ENCODE assay signal across 8 mouse cellular contexts in genomic region chr2:180892841-180893521, GRCm38 (mm10). TPM values are rescaled to one million over a fixed set of nuclear protein-coding genes. Genes with fewer than 3 reads are reported as not detected.
A peak's percentile ranks its signal among the peaks of the same experiment; 100 is the strongest.
DNase-seq lines count a peak whose midpoint lies in the region; ATAC-seq and TF ChIP-seq lines count a peak whose summit lies in the region.

No protein-coding gene starts in this region.

- TF ChIP-seq CTCF in lung, postnatal 0 days (IDR thresholded peaks at IDR 0.05) = no peak

- DNase-seq in lung, postnatal 0 days (ENCODE audit: low spot score) = no peak
- no peak for DNase-seq in lung, postnatal 14 days
- DNase-seq in embryo, embryonic 10 days (ENCODE audit: low spot score) = peak; percentile 81
- DNase-seq in heart, postnatal 4 days = peak; percentile 12
- peak; percentile 83 to 92 for DNase-seq in left cerebral cortex, adult 8-10 months (ENCODE audit: low spot score in 2 of 2)
- DNase-seq in neural tube, embryonic 10.5 days (ENCODE audit: extremely low spot score, low spot score) = peak; percentile 76
- DNase-seq in urinary bladder, adult 2 months (ENCODE audit: low spot score) = no peak
- DNase-seq in gastrocnemius, adult 8-10 months (ENCODE audit: low spot score in 2 of 2) = no peak

- H3K27me3 ChIP-seq in lung, postnatal 0 days (replicated peaks; ENCODE audit: insufficient read depth, low read length) = peaks cover 68% of the 10 kb centered on the region

- no peaks in the 10 kb centered on the region for H3K9me3 ChIP-seq in lung, postnatal 0 days (ENCODE audit: low read length)

- under 1% methylated on average over 89 of the region's 97 CpGs for WGBS in lung, postnatal 0 days

- H3K4me1 ChIP-seq in lung, postnatal 0 days (ENCODE audit: insufficient read depth, low read depth, low read length) = peaks cover 10% of the 10 kb centered on the region; the same call in 1 of the 2 replicates

- peak overlapping the region; percentile 63 for H3K4me2 ChIP-seq in lung, postnatal 0 days (replicated peaks; ENCODE audit: low read depth, low read length)

- H3K4me3 ChIP-seq in lung, postnatal 0 days (ENCODE audit: low read depth, low read length) = peak overlapping the region; percentile 35

- no peak for TF ChIP-seq EP300 in lung, postnatal 0 days (IDR thresholded peaks at IDR 0.05)

- H3K27ac ChIP-seq in lung, postnatal 0 days (ENCODE audit: low read length) = no peak overlapping the region

- no peak for ATAC-seq in lung, postnatal 0 days

- no peak overlapping the region for H3K9ac ChIP-seq in lung, postnatal 0 days (replicated peaks; ENCODE audit: low read depth)

- H3K36me3 ChIP-seq in lung, postnatal 0 days (ENCODE audit: insufficient read depth, low read length) = no peaks in the 10 kb centered on the region

RNA-seq across cellular contexts. Expression of gene Ythdf1, which starts 27.8 kb away (rescaled TPM):
- polyA plus RNA-seq in lung, postnatal 0 days (2015; fragmentation: Nextera tagmentation; extraction: Ambion mirVana) = 40.3 and 42.4 TPM in 2 replicates
- total RNA-seq in heart, postnatal 4 days (2021) = 10 to 100 TPM; 47.0 to 47.8 TPM
- 10 to 100 TPM; 50.1 to 54.1 (median 52.4) TPM for total RNA-seq in left cerebral cortex, adult 8-10 months (2022)
- 40.2 and 41.6 TPM in 2 replicates for polyA plus RNA-seq in urinary bladder, adult 2 months (2012; rRNA removed)
- 10 to 100 TPM; 35.2 to 43.3 (median 38.5) TPM for total RNA-seq in gastrocnemius, adult 8-10 months (2022)

RNA-seq across cellular contexts. Expression of gene Birc7, which starts 35.8 kb away (rescaled TPM):
- polyA plus RNA-seq in lung, postnatal 0 days (2015; fragmentation: Nextera tagmentation; extraction: Ambion mirVana) = not detected in 2 replicates
- not detected for total RNA-seq in heart, postnatal 4 days (2021)
- total RNA-seq in left cerebral cortex, adult 8-10 months (2022) = not detected
- not detected in 2 replicates for polyA plus RNA-seq in urinary bladder, adult 2 months (2012; rRNA removed)
- not detected for total RNA-seq in gastrocnemius, adult 8-10 months (2022)

Comparison
In these comparisons a context has a peak if more than half of its experiments do, and no peak if none do; other contexts are left out.
1. DNase-seq: peak in embryo, embryonic 10 days (single experiment), heart, postnatal 4 days (single experiment), left cerebral cortex, adult 8-10 months (2 of 2) and neural tube, embryonic 10.5 days (single experiment); none in lung, postnatal 0 days (single experiment), lung, postnatal 14 days (single experiment), urinary bladder, adult 2 months (single experiment) and gastrocnemius, adult 8-10 months (0 of 2).